Mouse (Mus musculus) telencephalon, adult 2 months (tissue): ENCODE measurements at regions not wholly inside any gene's neighbourhood (a gene's known extent, or its start where the extent isn't known, plus 50 kb on each side); places are given as distances from the start of the nearest gene placed in this dataset.

Experiments used
- DNase-seq: peaks from one replicate; pipeline ENCODE4 v3.0.0-alpha.2; 2011; ENCODE audit warnings: low read depth, low spot score

DNA sequence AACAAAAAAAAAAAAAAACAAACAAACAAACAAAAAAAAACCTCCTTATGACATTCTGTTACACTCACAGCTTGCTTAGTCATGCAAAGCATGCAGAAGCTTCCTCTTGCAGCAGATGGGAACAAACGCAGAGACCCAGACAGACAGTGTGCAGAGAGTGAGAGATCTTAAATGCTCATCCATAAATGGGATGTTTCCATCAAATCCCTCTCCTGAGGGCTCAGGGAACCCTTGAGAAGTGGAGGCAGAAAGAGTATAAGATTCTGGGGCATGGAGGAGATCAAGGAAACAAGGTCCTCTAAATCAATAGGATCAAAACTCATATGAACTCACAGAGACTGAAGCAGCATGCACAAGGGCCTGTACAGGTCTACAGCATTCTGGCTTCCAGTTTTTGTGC, 52.5 kb downstream of the Adm start:
- no peak for DNase-seq

- DNase-seq: no peak
Observed at GRCm38 (mm10) chr7:110682911-110683310, 55.5 kb downstream of the Adm start.

DNA sequence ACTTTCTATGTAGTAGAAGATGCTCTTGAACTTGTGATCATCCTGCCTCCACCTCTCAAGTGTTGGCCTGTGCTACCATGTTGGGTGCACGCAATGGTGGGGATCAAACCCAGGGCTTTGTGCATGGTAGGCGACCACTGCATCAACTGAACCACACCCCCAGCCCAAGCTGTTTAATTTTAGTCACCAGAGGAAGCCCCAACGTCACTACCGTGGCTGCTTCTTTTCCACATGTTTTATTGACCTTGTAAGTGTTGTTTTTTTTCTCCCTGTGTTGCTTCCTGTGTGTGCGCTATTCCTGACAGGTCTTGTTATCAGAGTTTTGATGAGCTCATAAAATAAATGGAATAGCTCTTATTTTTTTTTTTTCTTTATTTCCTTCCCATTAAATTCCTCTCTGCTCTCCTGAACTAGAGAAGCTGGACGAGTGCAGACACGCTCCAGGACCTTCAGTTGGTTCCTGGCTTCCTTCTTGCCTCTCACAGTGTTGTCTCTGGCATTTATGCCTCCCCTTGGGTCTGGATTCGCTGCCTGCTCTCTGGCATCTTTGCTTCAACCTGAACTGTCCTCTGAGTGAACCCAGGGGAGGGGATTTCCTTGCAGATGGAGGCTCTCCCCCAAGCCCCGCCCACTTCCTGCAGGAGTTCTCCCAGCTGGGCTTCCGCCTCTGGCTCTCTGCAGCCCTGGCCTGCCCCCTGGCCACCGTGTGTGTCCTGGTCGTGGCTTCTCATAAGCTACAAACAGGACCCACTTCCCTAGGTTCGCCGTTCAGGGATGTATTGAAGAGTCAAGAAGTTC, 61.6 kb downstream of the Adm start:
- DNase-seq: no peak

- no peak for DNase-seq
Observed at GRCm38 (mm10) chr7:110690241-110690640, 62.8 kb downstream of the Adm start.

DNA sequence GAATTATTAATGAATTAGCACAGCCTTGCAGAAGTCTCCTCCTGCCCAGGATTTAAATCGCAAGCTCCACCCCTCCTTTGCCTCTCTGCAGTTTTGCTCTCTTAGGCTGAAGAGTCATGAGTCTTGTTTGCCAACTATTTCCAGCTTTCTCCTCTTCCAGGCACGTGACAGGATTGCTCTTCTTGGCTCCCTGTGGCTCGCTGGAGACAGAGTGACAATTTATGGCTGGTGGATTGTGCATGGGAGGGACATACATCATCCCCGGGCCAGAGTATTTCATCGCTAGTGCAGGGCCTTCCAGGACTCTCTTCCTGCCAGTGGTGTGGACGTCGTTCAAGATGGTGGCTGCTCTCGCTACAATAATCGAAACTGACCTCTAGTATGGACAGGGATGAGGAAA, 63.4 kb downstream of the Adm start:
- no peak for DNase-seq

DNA sequence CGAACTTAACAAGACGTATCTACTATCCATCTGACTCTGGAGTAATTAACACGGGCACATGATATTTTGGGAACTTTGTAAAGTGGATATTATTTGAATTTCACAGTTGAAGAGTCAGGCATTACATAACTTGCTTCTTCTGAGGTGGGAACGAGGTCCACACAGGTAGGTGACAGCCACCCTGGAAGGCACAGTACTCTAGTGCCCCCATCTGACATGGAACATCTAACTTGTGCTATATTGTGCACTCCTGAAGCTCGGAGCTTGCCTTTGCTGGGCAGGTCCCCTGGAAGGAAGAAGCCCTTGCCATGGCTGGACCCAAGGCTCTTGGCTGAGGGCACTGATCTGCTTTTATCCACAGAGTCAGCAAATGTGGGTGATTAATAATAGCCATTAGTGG, 66.8 kb downstream of the Adm start:
- no peak for DNase-seq

DNA sequence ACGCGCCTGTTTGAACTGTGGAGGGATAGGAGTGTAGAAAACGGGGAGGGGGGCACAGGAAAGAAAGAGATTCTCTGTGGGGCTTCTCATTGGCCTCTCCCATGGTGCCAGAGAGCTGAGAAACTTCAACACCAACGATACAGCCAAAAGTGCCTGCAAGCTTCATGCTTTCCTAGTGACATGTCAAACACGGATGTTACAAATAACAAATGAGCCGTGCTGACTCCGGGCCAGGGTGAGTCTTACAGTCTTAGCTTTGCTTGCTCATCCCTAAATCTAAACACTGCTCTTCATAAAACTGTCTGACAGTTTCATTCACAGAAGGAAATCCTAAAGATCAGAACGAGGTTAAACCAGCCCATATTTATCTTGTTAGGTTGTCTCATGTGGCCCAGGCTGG, 68.3 kb downstream of the Adm start:
- DNase-seq: no peak

GRCm38 (mm10) chr7:110698211-110699153, 69.5 kb upstream of the Ampd3 start:
- no peak for DNase-seq

GRCm38 (mm10) chr7:110699596-110699995, 68.4 kb upstream of the Ampd3 start:
- no peak for DNase-seq

- peak; percentile 52 for DNase-seq
Observed at GRCm38 (mm10) chr7:110701681-110702413, 66.2 kb upstream of the Ampd3 start.

- no peak for DNase-seq
Observed at GRCm38 (mm10) chr7:110702414-110702783, 65.6 kb upstream of the Ampd3 start.

GRCm38 (mm10) chr7:110705311-110706000, 62.5 kb upstream of the Ampd3 start:
- no peak for DNase-seq

GRCm38 (mm10) chr7:110706001-110706695, 61.9 kb upstream of the Ampd3 start:
- no peak for DNase-seq

GRCm38 (mm10) chr7:110706696-110707087, 61.3 kb upstream of the Ampd3 start:
- no peak for DNase-seq

DNA sequence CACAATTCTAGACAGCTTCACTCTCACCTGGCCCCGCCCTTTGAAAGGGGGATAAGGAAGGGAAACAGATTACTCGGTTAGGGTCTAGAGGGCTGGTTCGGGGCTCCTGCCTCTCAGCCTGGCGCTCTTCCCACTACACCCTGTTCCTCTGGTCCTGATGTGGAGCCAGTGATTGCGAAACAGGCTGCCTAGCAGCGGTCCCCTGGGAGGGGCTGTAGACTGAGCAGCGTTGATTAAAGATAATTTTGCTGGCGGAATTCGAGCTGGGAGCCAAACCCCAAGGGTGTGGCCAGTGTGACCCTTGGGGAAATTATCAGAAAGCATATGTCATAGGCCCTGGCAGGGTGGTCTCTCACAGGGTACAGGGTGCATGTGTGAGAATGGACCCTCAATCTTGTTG, 59.9 kb upstream of the Ampd3 start:
- no peak for DNase-seq

- no peak for DNase-seq
Observed at GRCm38 (mm10) chr7:110708781-110709180, 59.2 kb upstream of the Ampd3 start.

- no peak for DNase-seq
Observed at GRCm38 (mm10) chr7:110709606-110710005, 58.4 kb upstream of the Ampd3 start.

- no peak for DNase-seq
Observed at GRCm38 (mm10) chr7:110710256-110710962, 57.6 kb upstream of the Ampd3 start.

GRCm38 (mm10) chr7:110713661-110714060, 54.3 kb upstream of the Ampd3 start:
- DNase-seq: no peak

DNA sequence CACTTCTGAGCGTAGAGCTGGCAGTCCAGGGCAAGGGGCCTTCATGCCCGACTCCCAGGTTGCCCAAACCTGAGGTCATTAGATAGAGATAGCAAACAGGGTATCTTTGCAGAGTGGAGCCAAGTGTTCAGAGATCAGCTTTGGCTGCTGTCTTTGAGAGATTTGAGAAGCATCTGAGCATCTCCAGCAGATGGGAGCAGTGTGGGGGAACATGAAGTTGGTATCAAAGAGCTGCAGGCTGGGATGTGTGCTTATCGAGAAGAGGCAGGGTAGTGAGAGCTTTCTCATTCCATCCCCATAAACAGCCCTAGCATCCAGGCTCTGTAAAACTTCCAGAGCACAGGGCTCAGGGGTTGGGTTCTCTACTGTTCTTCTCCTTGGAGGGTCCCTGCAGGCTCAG, 52.9 kb upstream of the Ampd3 start:
- no peak for DNase-seq
